Mouse (Mus musculus): ENCODE measurements around the gene Dcaf15.

Gene Dcaf15

GRCm38 (mm10) chr8:84104697-84105609, at the start of gene Dcaf15:
Dcaf15 (minus strand) TSS chr8:84104768.
- peak; percentile 97 to 98 for DNase-seq (ENCODE audit: low spot score in 2 of 2)

DNA sequence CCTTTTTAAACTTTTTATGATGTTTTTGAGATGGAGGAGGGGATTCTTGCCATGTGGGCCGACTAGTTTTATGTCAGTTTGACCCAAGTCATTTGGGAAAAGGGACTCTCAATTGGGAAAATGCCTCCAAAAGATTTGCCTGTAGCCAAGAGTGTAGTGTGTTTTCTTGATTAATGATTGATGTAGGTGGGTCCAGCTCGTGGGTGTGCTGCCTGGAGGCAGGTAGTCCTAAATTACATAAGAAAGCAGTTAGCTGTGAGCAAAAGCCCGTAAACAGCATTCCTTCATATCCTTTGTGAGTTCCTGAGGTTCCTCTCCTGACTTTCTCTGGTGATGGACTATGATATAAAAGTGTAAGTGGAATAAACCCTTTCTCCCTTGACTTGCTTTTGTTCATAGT, 44.6 kb upstream of the Dcaf15 start:
- DNase-seq (ENCODE audit: low spot score in 2 of 2): no peak

DNA sequence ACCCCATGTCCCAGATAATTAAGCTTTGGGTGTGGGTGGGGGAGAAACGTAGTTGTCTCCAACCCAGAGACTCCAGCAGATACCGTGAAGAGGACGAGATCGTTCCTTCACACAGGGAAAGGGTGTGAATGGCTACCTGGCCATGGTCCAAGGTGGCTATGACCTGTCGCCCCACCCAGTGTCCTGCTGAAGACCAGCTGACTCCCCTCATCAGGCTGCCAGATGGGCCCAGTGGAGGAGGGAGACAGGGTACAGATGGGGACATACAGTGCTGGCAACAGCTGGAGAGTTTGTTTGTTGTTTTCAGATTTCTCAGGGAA, 43.9 kb upstream of the Dcaf15 start:
- no peak for DNase-seq (ENCODE audit: low spot score in 2 of 2)

- peak; percentile 90 to 93 for DNase-seq (ENCODE audit: low spot score in 2 of 2)
Measured at GRCm38 (mm10) chr8:84147769-84148530, 43.4 kb upstream of the Dcaf15 start, which contains the start of the genes Cc2d1a and 4930432K21Rik. Cc2d1a (minus strand) TSS chr8:84147936. 4930432K21Rik (plus strand) TSS chr8:84148025.

- DNase-seq (ENCODE audit: low spot score in 2 of 2): no peak
Measured at GRCm38 (mm10) chr8:84147324-84147766, 42.8 kb upstream of the Dcaf15 start.

DNA sequence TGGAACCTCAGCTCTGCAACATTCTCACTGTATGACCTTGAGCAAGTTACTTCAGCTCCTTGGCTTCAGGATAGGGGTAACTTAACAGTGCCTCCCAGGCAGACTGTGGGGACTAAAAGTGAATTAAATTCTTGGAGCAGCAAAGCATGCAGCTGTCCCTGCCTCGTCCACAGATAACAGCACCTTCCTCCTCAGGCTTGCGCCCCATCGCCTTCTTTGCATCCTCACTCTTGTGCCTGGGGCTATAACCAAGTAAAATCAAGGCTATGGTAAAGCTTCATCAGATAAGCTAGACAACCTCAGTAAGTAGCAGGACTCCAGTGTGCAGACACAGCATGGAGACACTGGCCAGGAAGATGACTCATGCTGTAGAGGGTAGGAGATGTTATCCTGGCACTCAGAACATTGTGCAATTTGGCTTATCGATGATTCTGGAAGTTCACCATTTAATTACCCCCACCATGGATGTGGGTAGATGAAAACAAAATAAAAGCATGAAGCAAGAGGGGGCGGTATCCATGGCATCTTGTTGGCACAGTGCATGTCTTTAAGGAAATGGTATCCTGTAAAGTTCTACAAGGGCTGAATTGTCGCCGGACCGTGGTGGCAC, 40.2 kb upstream of the Dcaf15 start:
- DNase-seq (ENCODE audit: low spot score in 2 of 2): no peak

DNA sequence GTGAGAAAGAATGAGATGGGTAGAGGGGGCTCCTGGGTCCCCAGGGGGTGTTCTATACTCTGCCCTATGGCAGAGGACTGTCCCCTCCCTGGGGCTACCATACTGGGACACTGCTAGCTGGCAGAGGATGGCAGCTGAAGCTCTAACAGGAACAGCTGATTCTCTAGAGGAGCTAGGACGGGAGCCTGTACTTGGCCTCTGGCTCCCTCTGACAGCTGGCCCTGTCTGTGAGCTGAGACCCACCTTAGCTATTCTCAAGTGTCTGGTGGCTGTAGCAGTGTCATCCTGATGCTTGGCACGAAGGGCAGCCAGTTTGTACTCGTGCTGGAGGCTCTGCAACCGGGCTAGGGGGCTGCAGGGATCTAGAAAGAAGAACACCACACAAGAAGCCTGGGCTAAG, 36.3 kb upstream of the Dcaf15 start:
- DNase-seq (ENCODE audit: low spot score in 2 of 2): no peak

- DNase-seq (ENCODE audit: low spot score in 2 of 2): no peak
Measured at GRCm38 (mm10) chr8:84137848-84138247, 33.3 kb upstream of the Dcaf15 start.

GRCm38 (mm10) chr8:84132225-84132624, 27.7 kb upstream of the Dcaf15 start:
- DNase-seq (ENCODE audit: low spot score in 2 of 2): no peak

DNA sequence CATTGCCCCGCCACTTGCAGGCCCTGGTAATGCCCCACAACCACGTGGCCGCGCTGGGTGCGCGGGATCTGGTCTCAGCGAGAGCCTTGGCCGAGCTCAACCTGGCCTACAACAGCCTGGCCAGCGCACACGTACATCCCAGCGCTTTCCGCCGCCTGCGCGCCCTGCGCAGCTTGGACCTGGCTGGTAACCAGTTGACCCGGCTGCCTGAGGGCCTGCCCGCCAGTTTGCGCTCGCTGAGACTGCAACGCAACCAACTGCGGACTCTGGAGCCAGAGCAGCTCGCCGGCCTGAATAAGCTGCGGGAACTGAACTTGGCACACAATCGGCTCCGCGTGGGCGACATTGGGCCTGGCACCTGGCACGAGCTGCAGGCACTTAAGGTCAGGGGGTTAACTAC, 26.2 kb upstream of the Dcaf15 start:
- DNase-seq (ENCODE audit: low spot score in 2 of 2): no peak

DNA sequence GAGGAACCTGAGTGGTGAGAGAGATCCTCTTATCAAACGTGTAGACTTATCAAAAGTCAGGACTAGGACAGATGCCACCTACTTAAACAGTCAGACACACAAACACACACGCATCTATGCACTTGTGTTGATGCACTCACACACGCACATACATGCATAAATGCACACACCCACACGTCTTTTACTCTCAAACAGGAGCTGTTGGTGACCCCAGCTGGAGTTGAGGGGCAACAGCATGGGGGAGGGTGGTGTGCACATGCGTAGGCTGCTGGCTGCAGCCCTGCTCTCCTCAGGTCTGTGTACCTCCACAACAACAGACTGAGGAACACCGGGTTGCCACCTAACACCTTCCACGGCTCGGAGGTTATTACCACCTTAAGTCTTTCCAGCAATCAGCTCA, 23.7 kb upstream of the Dcaf15 start:
- DNase-seq (ENCODE audit: low spot score in 2 of 2): no peak

GRCm38 (mm10) chr8:84127202-84127901, 22.8 kb upstream of the Dcaf15 start:
- DNase-seq (ENCODE audit: low spot score in 2 of 2): peak; percentile 82 to 90

DNA sequence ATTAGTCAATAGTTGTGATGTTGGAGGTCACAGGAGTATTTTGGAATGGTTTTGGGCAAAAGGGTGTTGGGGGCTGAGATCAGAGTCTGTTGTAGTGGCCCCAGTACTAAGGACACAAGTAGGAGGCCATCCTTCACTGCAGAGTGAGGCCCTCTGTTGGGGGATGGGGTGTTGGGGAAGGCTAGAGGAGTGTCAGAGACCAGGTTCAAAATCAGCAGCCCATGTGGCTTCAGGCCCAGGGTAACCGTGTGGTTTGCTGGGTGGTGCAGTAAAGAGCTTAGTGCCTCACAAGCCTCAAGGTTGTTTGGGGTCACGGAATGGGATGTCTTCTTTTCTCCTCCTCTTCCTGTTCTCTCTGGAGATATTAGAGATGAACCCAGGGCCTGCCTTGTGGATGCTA, 22.2 kb upstream of the Dcaf15 start:
- no peak for DNase-seq (ENCODE audit: low spot score in 2 of 2)

- DNase-seq (ENCODE audit: low spot score in 2 of 2): no peak
Measured at GRCm38 (mm10) chr8:84125656-84126055, 21.1 kb upstream of the Dcaf15 start, which contains the start of gene Podnl1. Podnl1 (plus strand) TSS chr8:84125989.

DNA sequence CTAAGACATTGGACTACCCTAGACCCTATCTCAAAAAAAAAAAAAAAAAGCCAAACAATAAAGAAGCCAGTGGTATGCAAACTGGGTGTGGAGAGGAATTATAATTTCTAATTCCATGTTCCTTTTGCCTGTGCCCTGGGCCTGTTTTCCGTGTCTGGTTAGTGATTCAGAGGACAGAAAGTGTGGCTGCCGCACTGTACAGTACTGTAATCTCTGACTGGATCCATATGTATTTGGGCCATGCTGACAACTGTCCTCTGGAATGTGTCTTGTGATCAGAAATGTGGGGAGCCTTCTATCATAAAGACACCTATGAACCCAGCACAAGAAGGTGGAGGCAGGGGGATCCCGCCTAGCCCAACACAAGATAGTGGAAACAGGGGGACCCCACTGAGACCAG, 17.6 kb upstream of the Dcaf15 start:
- DNase-seq (ENCODE audit: low spot score in 2 of 2): no peak

- no peak for DNase-seq (ENCODE audit: low spot score in 2 of 2)
Measured at GRCm38 (mm10) chr8:84115646-84116045, 11.1 kb upstream of the Dcaf15 start.

GRCm38 (mm10) chr8:84106216-84107040, 1.9 kb upstream of the Dcaf15 start:
- DNase-seq (ENCODE audit: low spot score in 2 of 2): no peak

GRCm38 (mm10) chr8:84105676-84106075, 1.1 kb upstream of the Dcaf15 start:
- no peak for DNase-seq (ENCODE audit: low spot score in 2 of 2)

- peak; percentile 59 to 67 for DNase-seq (ENCODE audit: low spot score in 2 of 2)
Measured at GRCm38 (mm10) chr8:84104221-84104620, 347 bp downstream of the Dcaf15 start.

- no peak for DNase-seq (ENCODE audit: low spot score in 2 of 2)
Measured at GRCm38 (mm10) chr8:84103601-84104000, 967 bp downstream of the Dcaf15 start.
